Mouse (Mus musculus) stomach, postnatal 0 days (tissue): Measurements from ENCODE around the gene Hsfy2.

Experiments used
- CTCF ChIP-seq: IDR thresholded peaks from 2 replicates; pipeline ENCODE4 v1.5.1; 2016; ENCODE audit warnings: antibody characterized with exemption, low read depth, mild to moderate bottlenecking, moderate library complexity
- EP300 ChIP-seq: optimal IDR thresholded peaks from 2 replicates; pipeline ENCODE3; 2016; ENCODE audit warnings: antibody characterized with exemption

DNA sequence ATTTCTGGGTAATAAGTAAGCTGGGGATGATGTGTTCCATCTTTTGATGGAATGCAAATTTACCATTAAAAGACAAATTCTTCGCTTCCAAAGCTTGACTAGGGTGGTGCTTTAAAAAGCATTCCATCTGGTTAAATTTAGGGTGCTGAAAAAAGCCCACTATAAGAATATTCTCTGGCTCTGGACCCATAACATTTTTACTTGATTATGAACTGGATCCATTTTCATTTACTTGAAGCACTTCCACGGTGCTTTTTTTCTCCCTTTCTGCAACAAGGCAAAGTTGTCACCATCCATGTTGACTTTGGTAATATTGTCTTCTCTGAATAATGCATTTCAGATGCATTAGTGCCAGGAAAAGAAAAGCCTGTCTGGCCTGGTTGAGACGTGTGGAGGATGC lies 27.4 kb upstream of the Hsfy2 start:
- TF ChIP-seq EP300, result no peak
- no peak for TF ChIP-seq CTCF
